13 mouse cellular contexts compared by ENCODE assay signal in genomic region chr2:102863583-102863982, GRCm38 (mm10).
"Had no signal": no experiment of that assay in that cellular context is flagged by ENCODE, and none has a peak within 500 bp of the region (broad histone marks: within the 10 kb centered on the region; RNA-seq: fewer than 3 reads in every experiment).

No protein-coding gene starts in this region.

- H3K27ac ChIP-seq: kidney, embryonic 15.5 days; limb, embryonic 15.5 days; liver, embryonic 13.5 days; neural tube, embryonic 12.5 days had no signal

- H3K4me3 ChIP-seq: kidney, embryonic 15.5 days; limb, embryonic 15.5 days; liver, embryonic 13.5 days; neural tube, embryonic 12.5 days had no signal

- H3K9me3 ChIP-seq: kidney, embryonic 15.5 days; limb, embryonic 15.5 days; liver, embryonic 13.5 days; neural tube, embryonic 12.5 days had no signal

- ATAC-seq: intestine, embryonic 16.5 days had no signal

- DNase-seq: kidney, adult 2 months; kidney, postnatal 14 days; layer of hippocampus, postnatal 36 days; liver, embryonic 13.5 days; lung, adult 18-20 months; lung, postnatal 36 days; midbrain, embryonic 14.5 days; right cerebral cortex, postnatal 25 days; thymus, postnatal 36 days had no signal

- H3K36me3 ChIP-seq: kidney, embryonic 15.5 days; neural tube, embryonic 12.5 days had no signal

- H3K4me2 ChIP-seq: kidney, embryonic 15.5 days; limb, embryonic 15.5 days; liver, embryonic 13.5 days; neural tube, embryonic 12.5 days had no signal

- H3K4me1 ChIP-seq: limb, embryonic 15.5 days; neural tube, embryonic 12.5 days had no signal

- H3K9ac ChIP-seq: kidney, embryonic 15.5 days; limb, embryonic 15.5 days; liver, embryonic 13.5 days; neural tube, embryonic 12.5 days had no signal

- H3K27me3 ChIP-seq: kidney, embryonic 15.5 days; limb, embryonic 15.5 days; liver, embryonic 13.5 days; neural tube, embryonic 12.5 days had no signal
